Mouse (Mus musculus): ENCODE measurements at regions not wholly inside any gene's neighbourhood (a gene's known extent, or its start where the extent isn't known, plus 50 kb on each side); places are given as distances from the start of the nearest gene placed in this dataset.

GRCm38 (mm10) chr3:78803176-78803575 is 483.1 kb downstream of the Rapgef2 start:
- intact Hi-C loops (cut with DNase I) = loop anchor here (10.0 kb wide), 1 partner anchor 112 kb away; no protein-coding TSS in a partner anchor
- peak; percentile 4 to 8 for DNase-seq

DNA sequence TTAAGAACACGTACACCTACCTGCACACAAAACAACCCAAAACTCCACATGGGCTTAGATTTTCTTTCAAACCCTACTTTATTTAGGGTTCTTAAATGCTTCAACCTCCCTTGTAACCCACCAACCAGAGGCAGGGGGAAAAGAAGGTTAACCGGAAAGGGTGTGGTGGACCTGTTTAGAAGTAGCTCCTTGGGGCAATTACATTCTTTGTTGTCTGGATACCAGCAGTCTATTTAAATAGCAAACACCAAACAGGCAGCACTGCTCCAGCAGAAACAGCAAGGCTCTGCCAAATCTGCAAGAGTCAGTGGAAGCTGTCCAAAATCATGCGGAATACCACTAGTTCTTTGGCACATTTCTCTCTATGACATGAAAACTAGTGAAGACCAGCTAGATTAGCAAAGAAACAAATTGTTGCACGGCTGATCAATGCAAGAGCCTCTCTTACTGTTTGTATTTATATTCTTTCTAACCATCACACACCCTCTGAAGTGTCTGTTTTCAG is 490.3 kb downstream of the Rapgef2 start:
- intact Hi-C loops (cut with DNase I) = no loop called here
- DNase-seq = peak; percentile 6 to 10

- intact Hi-C loops (cut with DNase I) = no loop called here
- no peak for DNase-seq
These were observed 493.8 kb downstream of the Rapgef2 start for GRCm38 (mm10) chr3:78792440-78793057.

- no peak for DNase-seq
- intact Hi-C loops (cut with DNase I) = no loop called here
These were observed 503.6 kb downstream of the Rapgef2 start for GRCm38 (mm10) chr3:78782766-78783165.

GRCm38 (mm10) chr3:78755686-78756476 is 530.4 kb downstream of the Rapgef2 start:
- intact Hi-C loops (cut with DNase I) = no loop called here
- DNase-seq = no peak

- DNase-seq = no peak
- intact Hi-C loops (cut with DNase I) = no loop called here
These were observed 550.2 kb downstream of the Rapgef2 start for GRCm38 (mm10) chr3:78736111-78736510.

DNA sequence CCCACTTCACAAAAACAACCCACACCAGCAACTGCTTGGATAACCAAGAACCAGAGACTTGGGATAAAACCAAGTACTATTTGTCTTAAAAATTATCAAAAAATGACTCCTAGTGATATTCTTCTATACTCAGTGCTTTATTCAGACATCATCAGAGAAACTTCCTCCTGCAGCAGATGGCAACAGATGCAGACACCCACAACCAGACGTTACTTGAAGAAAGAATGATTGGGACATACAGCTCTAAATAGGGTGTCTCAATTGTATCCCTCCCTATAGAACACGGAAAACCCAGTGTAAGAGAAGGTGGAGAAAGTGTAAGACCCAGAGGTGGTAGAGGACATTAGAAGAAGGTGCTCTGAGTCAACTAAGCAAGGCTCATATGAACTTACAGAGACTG is 569.6 kb downstream of the Rapgef2 start:
- intact Hi-C loops (cut with DNase I) = no loop called here
- DNase-seq = no peak

DNA sequence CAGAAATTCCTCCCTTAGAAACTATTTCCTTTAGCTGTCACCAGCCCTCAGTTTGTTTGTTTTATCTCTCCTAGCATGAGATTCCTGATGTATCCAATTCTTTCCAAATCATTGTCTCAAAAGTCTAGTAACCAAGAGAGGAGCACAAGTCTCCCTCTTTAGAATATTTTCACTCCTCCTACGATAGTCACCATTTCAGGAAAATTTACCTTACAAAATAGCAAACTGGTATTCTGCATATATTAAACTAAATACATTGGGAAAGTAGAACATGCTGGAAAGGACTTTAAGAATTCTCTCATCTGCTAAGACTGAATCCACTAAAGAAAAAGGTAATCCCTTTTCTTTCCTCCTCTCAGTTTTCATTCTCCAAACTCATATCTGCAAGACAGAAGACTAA is 578.6 kb downstream of the Rapgef2 start:
- intact Hi-C loops (cut with DNase I) = no loop called here

GRCm38 (mm10) chr3:78698936-78699335 is 587.4 kb downstream of the Rapgef2 start:
- intact Hi-C loops (cut with DNase I) = no loop called here
- peak; percentile 20 to 35 for DNase-seq

More for the DNA sequence above, 578.6 kb downstream of the Rapgef2 start:
- DNase-seq = no peak

- peak; percentile 34 to 36 for DNase-seq
- intact Hi-C loops (cut with DNase I) = loop anchor here (5.0 kb wide), 1 partner anchor 211 kb away; no protein-coding TSS in a partner anchor
These were observed 594.8 kb downstream of the Rapgef2 start for GRCm38 (mm10) chr3:78691499-78691898.

- DNase-seq = no peak
- intact Hi-C loops (cut with DNase I) = no loop called here
These were observed 608.7 kb downstream of the Rapgef2 start for GRCm38 (mm10) chr3:78677656-78678055.

- intact Hi-C loops (cut with DNase I) = no loop called here
- no peak for DNase-seq
These were observed 609.5 kb downstream of the Rapgef2 start for GRCm38 (mm10) chr3:78676806-78677205.

DNA sequence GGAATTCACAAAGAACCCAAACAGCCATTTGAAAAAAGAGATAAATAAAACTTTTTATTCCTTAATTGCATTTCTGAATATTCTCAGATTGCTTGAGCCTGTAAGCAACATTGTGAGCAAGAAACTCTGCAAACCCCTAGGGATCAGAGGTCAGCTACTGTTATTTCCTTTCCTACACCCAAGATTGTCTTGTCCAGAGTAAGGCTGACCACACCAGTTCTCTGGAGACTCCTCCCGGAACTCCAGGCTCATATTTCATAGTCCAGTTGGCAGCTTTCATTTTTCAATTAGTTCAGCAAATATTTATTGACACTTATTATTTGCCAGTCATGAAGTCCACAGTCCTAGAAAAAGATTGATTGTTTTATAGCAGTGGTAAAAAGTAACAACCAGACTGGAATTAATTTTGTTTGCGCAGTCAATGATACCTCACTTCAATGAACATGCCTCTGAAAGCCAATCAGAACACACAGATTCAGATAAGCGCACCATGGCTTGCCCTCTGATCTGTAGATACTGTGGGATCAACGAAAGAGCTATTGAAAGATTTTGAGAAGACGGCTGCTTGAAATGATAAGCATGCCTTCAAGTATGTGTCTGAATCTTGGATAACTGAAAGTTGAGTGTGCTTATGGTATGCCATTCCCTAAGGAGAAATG is 611.7 kb downstream of the Rapgef2 start:
- no peak for DNase-seq
- intact Hi-C loops (cut with DNase I) = no loop called here

- intact Hi-C loops (cut with DNase I) = no loop called here
- no peak for DNase-seq
These were observed 618.3 kb downstream of the Rapgef2 start for GRCm38 (mm10) chr3:78668050-78668449.

DNA sequence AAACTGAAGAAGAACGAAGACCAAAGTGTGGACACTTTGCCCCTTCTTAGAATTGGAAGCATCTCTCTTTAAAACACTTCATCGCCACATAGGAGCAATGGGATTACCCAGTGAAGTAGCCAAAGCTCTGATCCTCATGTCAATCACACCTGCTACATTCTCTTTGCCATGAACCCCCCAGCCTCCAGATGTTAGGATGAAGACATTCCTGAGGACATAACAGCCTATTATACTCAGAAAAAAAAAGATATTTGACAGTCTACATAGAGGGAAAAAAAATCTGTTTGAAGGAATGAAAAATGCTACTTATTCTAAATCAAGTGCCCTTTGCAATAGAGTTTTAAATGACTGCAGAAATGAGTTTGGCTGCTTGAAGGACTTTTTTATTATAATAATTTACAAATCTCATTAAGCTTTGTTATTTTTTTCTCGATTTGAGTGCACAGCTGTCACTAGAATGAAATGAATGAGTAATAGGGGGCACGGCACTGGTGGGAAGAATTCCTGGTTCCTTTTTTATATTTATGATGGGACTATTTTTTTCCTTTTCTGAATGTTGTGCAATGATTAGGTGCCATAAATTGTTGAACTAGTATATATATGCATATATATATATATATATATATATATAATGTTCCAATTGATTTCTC is 618.8 kb downstream of the Rapgef2 start:
- no peak for DNase-seq
- intact Hi-C loops (cut with DNase I) = no loop called here

DNA sequence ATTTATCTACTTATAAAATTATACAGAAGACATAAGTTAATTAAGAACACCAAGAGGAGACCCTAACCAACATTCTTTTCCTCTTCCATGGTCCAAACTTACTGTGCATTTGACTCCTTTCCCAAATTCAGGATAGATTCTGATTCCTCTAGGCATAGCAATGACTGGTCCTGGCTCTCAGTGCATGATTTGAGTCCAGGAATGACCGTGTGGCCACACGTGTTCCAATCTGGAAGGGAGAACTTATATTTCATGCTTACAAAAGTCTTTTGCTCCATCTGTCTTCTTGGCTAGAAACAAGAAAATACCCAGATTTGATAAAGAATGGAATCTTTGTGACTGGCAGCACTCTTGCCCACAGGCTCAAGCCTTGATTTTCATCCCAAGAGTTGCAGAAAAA is 638.2 kb downstream of the Rapgef2 start:
- intact Hi-C loops (cut with DNase I) = no loop called here
- no peak for DNase-seq

- intact Hi-C loops (cut with DNase I) = loop anchor here (10.0 kb wide), 1 partner anchor 269 kb away; no protein-coding TSS in a partner anchor
- DNase-seq = peak; percentile 29 to 31
These were observed 650.9 kb downstream of the Rapgef2 start for GRCm38 (mm10) chr3:78635386-78635785.

DNA sequence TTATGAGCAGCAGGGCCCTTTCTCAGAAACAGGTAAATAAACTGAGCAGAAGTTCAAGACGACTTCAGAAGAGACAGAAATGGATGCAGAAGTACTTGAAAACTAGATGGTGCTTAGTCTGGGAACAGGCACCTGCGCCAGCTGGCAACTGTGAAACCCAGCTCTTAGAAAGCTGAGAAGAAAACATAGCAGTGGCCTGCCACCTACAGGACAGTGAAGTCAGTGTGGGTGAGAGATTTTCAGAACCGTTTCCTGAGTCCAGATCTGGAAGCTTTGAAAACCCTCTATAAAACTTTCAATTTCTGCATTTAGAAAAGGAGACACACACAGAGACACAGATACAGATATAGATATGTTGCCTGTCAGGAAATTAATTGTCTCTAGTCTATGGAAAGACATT is 667.4 kb downstream of the Rapgef2 start:
- intact Hi-C loops (cut with DNase I) = no loop called here

DNA sequence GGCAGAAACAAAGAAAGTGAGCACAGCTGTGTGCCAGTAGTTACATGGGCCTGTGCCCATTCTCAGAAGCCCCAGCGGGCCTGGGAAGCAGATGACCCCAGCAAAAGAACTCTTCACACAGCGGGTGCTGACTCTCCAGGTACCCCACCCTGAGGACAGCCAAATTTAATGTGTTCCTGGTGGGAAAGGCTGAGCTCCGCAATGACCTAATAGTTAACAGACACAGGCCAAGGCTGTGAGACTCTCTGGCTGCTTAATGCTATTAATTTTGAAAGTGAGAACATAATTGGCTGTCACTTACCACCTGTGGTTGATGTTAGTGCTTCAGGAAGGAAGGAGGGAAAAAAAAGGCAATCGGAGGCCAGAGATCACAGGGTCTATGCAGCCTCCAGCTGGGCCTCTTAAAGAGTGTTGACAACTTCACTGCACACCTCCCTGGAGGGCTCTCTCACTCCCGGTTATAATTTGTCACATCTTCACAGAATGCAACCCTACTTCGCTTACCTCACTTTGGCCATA is 691.5 kb downstream of the Rapgef2 start:
- DNase-seq = peak; percentile 13 to 14
- intact Hi-C loops (cut with DNase I) = no loop called here

More for the DNA sequence above, 667.4 kb downstream of the Rapgef2 start:
- DNase-seq = peak; percentile 54 to 75

- intact Hi-C loops (cut with DNase I) = no loop called here
- DNase-seq = no peak
These were observed 692.0 kb downstream of the Rapgef2 start for GRCm38 (mm10) chr3:78594305-78594704.

- intact Hi-C loops (cut with DNase I) = no loop called here
- DNase-seq = no peak
These were observed 699.7 kb downstream of the Rapgef2 start for GRCm38 (mm10) chr3:78586639-78587038.
